Mouse (Mus musculus): Measurements from ENCODE around the gene Irak2. TPM values are rescaled to one million over a fixed set of nuclear protein-coding genes. Genes with fewer than 3 reads are reported as not detected.

Gene Irak2
- total and polyA plus RNA-seq, 3 experiments = 30.0 to 39.5 (median 32.5) TPM

DNA sequence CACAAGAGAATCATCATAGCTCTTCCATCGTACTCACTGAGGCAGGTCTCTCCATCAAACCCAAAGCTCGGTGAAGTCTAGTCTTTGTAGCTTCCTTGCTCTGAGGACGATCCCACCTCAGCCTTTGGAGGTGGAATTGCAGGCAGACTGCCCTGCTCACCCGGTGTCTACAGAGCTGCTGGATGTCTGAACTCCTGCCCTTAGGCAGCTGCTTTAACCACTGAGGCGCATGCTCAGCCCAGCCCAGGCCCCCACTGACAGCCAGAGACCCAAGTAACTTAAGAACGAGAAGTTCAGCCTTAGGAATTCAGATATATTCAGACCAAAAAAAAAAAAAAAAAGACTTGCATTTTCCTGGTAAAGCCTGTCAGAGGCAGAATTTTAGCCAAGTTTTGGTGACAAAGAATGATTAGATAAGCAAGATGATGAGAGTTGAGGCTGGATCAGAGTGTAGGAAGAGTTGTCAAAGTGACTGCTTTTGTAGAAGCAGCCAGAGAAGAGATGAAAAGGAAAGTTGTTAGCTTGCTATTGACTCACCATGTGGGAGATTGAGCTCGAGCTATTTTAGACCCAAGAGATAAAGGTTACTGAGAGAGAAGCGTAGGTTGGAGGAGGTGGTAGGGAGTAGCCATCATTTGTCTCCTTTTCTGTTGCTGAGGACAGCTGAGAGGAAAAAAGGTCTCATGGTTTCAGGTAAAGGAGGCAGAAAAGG lies 25.9 kb upstream of the Irak2 start:
- Histone ChIP-seq H3K4me1 (ENCODE audit: control insufficient read depth in 1 of 2, insufficient read depth in 2 of 2) (peaks cover 0 to 11% of the 10 kb centered on the region in 2 experiments; a peak in 1 of 4 replicates), H3K79me2 (replicated peaks; ENCODE audit: control insufficient read depth, extremely low read depth, insufficient read depth, poor library complexity, severe bottlenecking) (peaks cover 41% of the 10 kb centered on the region), H3K36me3 (replicated peaks in 1 of 2; ENCODE audit: control insufficient read depth in 1 of 2, insufficient read depth in 1 of 2, low read length in 1 of 2) (peaks cover 46 to 94% of the 10 kb centered on the region in 2 experiments), H3K27ac (ENCODE audit: insufficient read depth, low read depth) (no peak overlapping the region), H3K4me2 (ENCODE audit: insufficient read depth, low read depth, poor library complexity, severe bottlenecking) (no peak overlapping the region), H3K9ac (ENCODE audit: insufficient read depth, low read depth) (no peak overlapping the region), H3K9me3 (replicated peaks; ENCODE audit: low read length) (peaks cover 2% of the 10 kb centered on the region), H3K27me3 (replicated peaks) (no peaks in the 10 kb centered on the region), H3K4me3 (replicated peaks in 1 of 3; ENCODE audit: low read depth in 2 of 3, low read length in 2 of 3, poor library complexity in 1 of 3) (no peak overlapping the region)
- DNase-seq (ENCODE audit: extremely low read depth) = no peak
- no peak for TF ChIP-seq ZC3H11A (IDR thresholded peaks at IDR 0.05; ENCODE audit: low read depth, low read length)
- TF ChIP-seq KAT2A (IDR thresholded peaks at IDR 0.05; ENCODE audit: insufficient replicate concordance, low read length) = no peak
- TF ChIP-seq MYC (IDR thresholded peaks at IDR 0.05; ENCODE audit: low read depth, low read length) = no peak
- TF ChIP-seq BHLHE40 (IDR thresholded peaks at IDR 0.05; ENCODE audit: low read depth, low read length) = no peak
- dilution Hi-C loops (cut with MboI; ENCODE audit: extremely low pct_ligation_motif_present, extremely low pct_unique_long_range_greater_than_20kb, low sequenced_read_pairs) (no loop called here), in situ Hi-C loops (cut with MboI; ENCODE audit: low pct_ligation_motif_present, low pct_unique_long_range_greater_than_20kb, low sequenced_read_pairs) (no loop called here)

DNA sequence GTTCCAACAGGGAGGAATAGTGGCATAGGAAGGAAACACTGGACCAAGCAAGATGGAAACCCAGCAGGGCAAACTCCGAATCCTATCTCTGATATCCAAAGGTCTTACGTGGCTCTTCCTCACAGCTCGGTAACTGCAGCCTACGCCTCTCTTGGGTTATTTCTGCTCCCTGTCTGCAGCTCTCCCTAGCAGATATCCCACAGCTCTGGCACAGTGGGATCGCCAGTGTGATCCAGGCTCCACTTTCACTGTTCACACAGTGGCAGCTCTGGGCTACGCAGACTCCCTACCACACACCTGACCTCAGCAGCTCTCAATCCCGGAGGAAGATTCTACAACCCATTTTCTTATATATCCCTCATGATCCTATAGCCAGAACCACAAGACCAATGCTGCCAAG lies 24.1 kb upstream of the Irak2 start:
- TF ChIP-seq MEF2A (IDR thresholded peaks at IDR 0.05; ENCODE audit: borderline replicate concordance, low read depth, low read length) (no peak), RAD21 (IDR thresholded peaks at IDR 0.05; ENCODE audit: low read depth, low read length) (no peak), USF2 (conservative IDR thresholded peaks at IDR 0.05; ENCODE audit: low read depth, low read length) (no peak), POLR2AphosphoS2 (IDR thresholded peaks at IDR 0.05; ENCODE audit: low read depth, low read length) (no peak), ZKSCAN1 (IDR thresholded peaks at IDR 0.05; ENCODE audit: borderline replicate concordance, low read depth, low read length) (no peak), ETS1 (conservative IDR thresholded peaks at IDR 0.05; ENCODE audit: low read depth, low read length) (no peak), JUND (conservative IDR thresholded peaks at IDR 0.05; ENCODE audit: low read depth, low read length) (no peak), TCF12 (IDR thresholded peaks at IDR 0.05; ENCODE audit: low read depth, low read length) (no peak), UBTF (IDR thresholded peaks at IDR 0.05; ENCODE audit: low read depth, low read length) (no peak), ZMIZ1 (IDR thresholded peaks at IDR 0.05; ENCODE audit: low read depth, low read length) (no peak), HCFC1 (IDR thresholded peaks at IDR 0.05; ENCODE audit: low read depth, low read length) (no peak), MAX (IDR thresholded peaks at IDR 0.05; ENCODE audit: low read length) (no peak), SMC3 (IDR thresholded peaks at IDR 0.05; ENCODE audit: low read depth, low read length) (no peak), RCOR1 (conservative IDR thresholded peaks at IDR 0.05; ENCODE audit: low read depth, low read length) (no peak), CHD2 (IDR thresholded peaks at IDR 0.05; ENCODE audit: low read length) (no peak)
- H3K27me3 ChIP-seq (replicated peaks) = no peaks in the 10 kb centered on the region
- peaks cover 0 to 21% of the 10 kb centered on the region in 2 experiments; a peak in 2 of 4 replicates for H3K4me1 ChIP-seq (ENCODE audit: control insufficient read depth in 1 of 2, insufficient read depth in 2 of 2)
- no peak overlapping the region for H3K27ac ChIP-seq (ENCODE audit: insufficient read depth, low read depth)
- H3K4me3 ChIP-seq (replicated peaks in 1 of 3; ENCODE audit: low read depth in 2 of 3, low read length in 2 of 3, poor library complexity in 1 of 3) = no peak overlapping the region
- peaks cover 44 to 94% of the 10 kb centered on the region in 2 experiments for H3K36me3 ChIP-seq (replicated peaks in 1 of 2; ENCODE audit: control insufficient read depth in 1 of 2, insufficient read depth in 1 of 2, low read length in 1 of 2)
- H3K9ac ChIP-seq (ENCODE audit: insufficient read depth, low read depth) = no peak overlapping the region
- no peak overlapping the region for H3K4me2 ChIP-seq (ENCODE audit: insufficient read depth, low read depth, poor library complexity, severe bottlenecking)
- peaks cover 2% of the 10 kb centered on the region for H3K9me3 ChIP-seq (replicated peaks; ENCODE audit: low read length)
- no peak for DNase-seq (ENCODE audit: extremely low read depth)
- peaks cover 25% of the 10 kb centered on the region for H3K79me2 ChIP-seq (replicated peaks; ENCODE audit: control insufficient read depth, extremely low read depth, insufficient read depth, poor library complexity, severe bottlenecking)
- dilution Hi-C loops (cut with MboI; ENCODE audit: extremely low pct_ligation_motif_present, extremely low pct_unique_long_range_greater_than_20kb, low sequenced_read_pairs) (no loop called here), in situ Hi-C loops (cut with MboI; ENCODE audit: low pct_ligation_motif_present, low pct_unique_long_range_greater_than_20kb, low sequenced_read_pairs) (no loop called here)
